Mouse (Mus musculus) monocyte, adult 5-6 weeks (primary cell): ENCODE measurements around the gene Htr6. TPM values are rescaled to one million over a fixed set of nuclear protein-coding genes. Genes with fewer than 3 reads are reported as not detected.

Experiments
- ATAC-seq: fragments of 153-309, 156-312 bp; replicated peaks from 2 replicates; pipeline ENCODE4 v1.8.0; 2017; ENCODE audit warnings: mild to moderate bottlenecking; ENCODE audit not compliant: low TSS enrichment, insufficient number of reproducible peaks, severe bottlenecking, poor library complexity, low FRiP score
- total RNA-seq: library from RNA; stranded (forward); fragments of 200-1000, 200-491, 200-594 nt; gene quantifications from 3 replicates; pipeline ENCODE4 v1.2.3, GENCODE M21; 2017

The Htr6 gene
- total RNA-seq, 1 experiment from 2014 or later: not detected

GRCm38 (mm10) chr4:139090303-139090940 is 15.1 kb upstream of the Htr6 start:
- ATAC-seq: no peak

GRCm38 (mm10) chr4:139088982-139089671 is 13.8 kb upstream of the Htr6 start:
- ATAC-seq: no peak

GRCm38 (mm10) chr4:139086984-139087383 is 11.6 kb upstream of the Htr6 start:
- ATAC-seq: no peak

- ATAC-seq: no peak
These were observed 10.7 kb upstream of the Htr6 start for GRCm38 (mm10) chr4:139086037-139086436.

- no peak for ATAC-seq
These were observed 10.0 kb upstream of the Htr6 start for GRCm38 (mm10) chr4:139085337-139085736.

GRCm38 (mm10) chr4:139082790-139083564 is 7.6 kb upstream of the Htr6 start:
- ATAC-seq: no peak

GRCm38 (mm10) chr4:139081270-139081931 is 6.0 kb upstream of the Htr6 start:
- ATAC-seq: no peak

- ATAC-seq: no peak
These were observed 4.9 kb upstream of the Htr6 start for GRCm38 (mm10) chr4:139080259-139080658.

- no peak for ATAC-seq
These were observed 4.1 kb upstream of the Htr6 start for GRCm38 (mm10) chr4:139079439-139079838.

- ATAC-seq: no peak
These were observed 3.4 kb upstream of the Htr6 start for GRCm38 (mm10) chr4:139078726-139079125.

- no peak for ATAC-seq
These were observed 2.9 kb upstream of the Htr6 start for GRCm38 (mm10) chr4:139078313-139078712.

- no peak for ATAC-seq
These were observed 545 bp upstream of the Htr6 start for GRCm38 (mm10) chr4:139075915-139076314.

- no peak for ATAC-seq
These were observed 1.3 kb downstream of the Htr6 start for GRCm38 (mm10) chr4:139074060-139074459.

- no peak for ATAC-seq
These were observed 7.1 kb downstream of the Htr6 start for GRCm38 (mm10) chr4:139068287-139068686.

GRCm38 (mm10) chr4:139064831-139065230 is 10.5 kb downstream of the Htr6 start:
- ATAC-seq: no peak

GRCm38 (mm10) chr4:139059569-139059968 is 15.8 kb downstream of the Htr6 start:
- no peak for ATAC-seq

- ATAC-seq: no peak
These were observed 17.3 kb downstream of the Htr6 start for GRCm38 (mm10) chr4:139058029-139058428.

- ATAC-seq: no peak
These were observed 18.1 kb downstream of the Htr6 start for GRCm38 (mm10) chr4:139057291-139057690.

GRCm38 (mm10) chr4:139055744-139056143 is 19.6 kb downstream of the Htr6 start:
- ATAC-seq: no peak
